Mouse (Mus musculus): ENCODE results near the gene Amph. TPM values are rescaled to one million over a fixed set of nuclear protein-coding genes. Genes with fewer than 3 reads are reported as not detected.
"Not testable (repeated sequence)": the region's sequence is repeated elsewhere in the genome, so short reads cannot be mapped to it uniquely, and the experiment has no call there.

Gene Amph
- total RNA-seq (2015; ENCODE audit: low replicate concordance) (not detected in 2 replicates), total RNA-seq (2017; ENCODE audit: low replicate concordance) (not detected in 2 replicates)

GRCm38 (mm10) chr13:18948171-18949028 lies at the start of gene Amph:
TSS of gene Amph (plus strand) at chr13:18948205.
- no peak for ATAC-seq (replicated peaks; ENCODE audit: low FRiP score, poor library complexity, severe bottlenecking)

- no peak for ATAC-seq (replicated peaks; ENCODE audit: low FRiP score, poor library complexity, severe bottlenecking)
These were observed 44.4 kb upstream of the Amph start for GRCm38 (mm10) chr13:18903623-18904022.

GRCm38 (mm10) chr13:18914774-18915173 lies 33.2 kb upstream of the Amph start:
- no peak for ATAC-seq (replicated peaks; ENCODE audit: low FRiP score, poor library complexity, severe bottlenecking)

GRCm38 (mm10) chr13:18933191-18933590 lies 14.8 kb upstream of the Amph start:
- not testable (repeated sequence) for ATAC-seq (replicated peaks; ENCODE audit: low FRiP score, poor library complexity, severe bottlenecking)

- no peak for ATAC-seq (replicated peaks; ENCODE audit: low FRiP score, poor library complexity, severe bottlenecking)
These were observed 319 bp upstream of the Amph start for GRCm38 (mm10) chr13:18947686-18948085.

GRCm38 (mm10) chr13:18949029-18949350 lies 985 bp downstream of the Amph start:
- no peak for ATAC-seq (replicated peaks; ENCODE audit: low FRiP score, poor library complexity, severe bottlenecking)

GRCm38 (mm10) chr13:18949626-18950200 lies 1.7 kb downstream of the Amph start:
- no peak for ATAC-seq (replicated peaks; ENCODE audit: low FRiP score, poor library complexity, severe bottlenecking)

- no peak for ATAC-seq (replicated peaks; ENCODE audit: low FRiP score, poor library complexity, severe bottlenecking)
These were observed 5.6 kb downstream of the Amph start for GRCm38 (mm10) chr13:18953575-18953974.

- ATAC-seq (replicated peaks; ENCODE audit: low FRiP score, poor library complexity, severe bottlenecking): no peak
These were observed 8.3 kb downstream of the Amph start for GRCm38 (mm10) chr13:18956065-18956913.

GRCm38 (mm10) chr13:18957028-18957427 lies 9.0 kb downstream of the Amph start:
- no peak for ATAC-seq (replicated peaks; ENCODE audit: low FRiP score, poor library complexity, severe bottlenecking)

- no peak for ATAC-seq (replicated peaks; ENCODE audit: low FRiP score, poor library complexity, severe bottlenecking)
These were observed 24.6 kb downstream of the Amph start for GRCm38 (mm10) chr13:18972571-18972970.

- ATAC-seq (replicated peaks; ENCODE audit: low FRiP score, poor library complexity, severe bottlenecking): no peak
These were observed 26.3 kb downstream of the Amph start for GRCm38 (mm10) chr13:18974351-18974750.

GRCm38 (mm10) chr13:18987266-18987665 lies 39.3 kb downstream of the Amph start:
- ATAC-seq (replicated peaks; ENCODE audit: low FRiP score, poor library complexity, severe bottlenecking): no peak

GRCm38 (mm10) chr13:18988323-18988722 lies 40.3 kb downstream of the Amph start:
- ATAC-seq (replicated peaks; ENCODE audit: low FRiP score, poor library complexity, severe bottlenecking): no peak

GRCm38 (mm10) chr13:18989185-18989714 lies 41.2 kb downstream of the Amph start:
- ATAC-seq (replicated peaks; ENCODE audit: low FRiP score, poor library complexity, severe bottlenecking): no peak

GRCm38 (mm10) chr13:19002502-19002901 lies 54.5 kb downstream of the Amph start:
- ATAC-seq (replicated peaks; ENCODE audit: low FRiP score, poor library complexity, severe bottlenecking): no peak

- ATAC-seq (replicated peaks; ENCODE audit: low FRiP score, poor library complexity, severe bottlenecking): no peak
These were observed 56.4 kb downstream of the Amph start for GRCm38 (mm10) chr13:19004406-19004805.

- ATAC-seq (replicated peaks; ENCODE audit: low FRiP score, poor library complexity, severe bottlenecking): no peak
These were observed 60.4 kb downstream of the Amph start for GRCm38 (mm10) chr13:19008440-19008839.

- no peak for ATAC-seq (replicated peaks; ENCODE audit: low FRiP score, poor library complexity, severe bottlenecking)
These were observed 66.9 kb downstream of the Amph start for GRCm38 (mm10) chr13:19014825-19015375.

- no peak for ATAC-seq (replicated peaks; ENCODE audit: low FRiP score, poor library complexity, severe bottlenecking)
These were observed 73.5 kb downstream of the Amph start for GRCm38 (mm10) chr13:19021529-19021928.
